Mouse (Mus musculus) lung, embryonic 15.5 days (tissue): ENCODE data around the gene Shroom3. TPM values are rescaled to one million over a fixed set of nuclear protein-coding genes. Genes with fewer than 3 reads are reported as not detected.
A peak's percentile ranks its signal among the peaks of the same experiment; 100 is the strongest.

Source experiments
- ATAC-seq: fragments of 200-750 bp; cut with Nextera tagmentation; 2 replicates; pipeline ENCODE4 v1.8.0; 2017; ENCODE audit warnings: moderate number of reproducible peaks, borderline replicate concordance; ENCODE audit not compliant: low FRiP score, low TSS enrichment; ENCODE audit errors: extremely low read depth
- H3K27ac ChIP-seq: fragments of 300-500 bp; sonication (generic); 2 replicates; pipeline ENCODE4 v1.5.1; 2015; ENCODE audit warnings: moderate library complexity, mild to moderate bottlenecking, inconsistent platforms
- H3K27me3 ChIP-seq: fragments of 300-500 bp; sonication (generic); 2 replicates; pipeline ENCODE4 v1.6.1; 2015; ENCODE audit warnings: inconsistent platforms
- H3K36me3 ChIP-seq: fragments of 300-500 bp; sonication (generic); 2 replicates; pipeline ENCODE4 v1.6.1; 2015; ENCODE audit warnings: inconsistent platforms
- H3K4me1 ChIP-seq: fragments of 300-500 bp; sonication (generic); 2 replicates; pipeline ENCODE4 v1.6.1; 2015; ENCODE audit warnings: inconsistent platforms
- H3K4me2 ChIP-seq: fragments of 300-500 bp; sonication (generic); 2 replicates; pipeline ENCODE4 v1.6.1; 2015; ENCODE audit warnings: inconsistent platforms, mild to moderate bottlenecking, moderate library complexity
- H3K4me3 ChIP-seq: fragments of 300-500 bp; sonication (generic); 2 replicates; pipeline ENCODE4 v1.5.1; 2015; ENCODE audit warnings: mild to moderate bottlenecking, inconsistent platforms
- H3K9ac ChIP-seq: fragments of 300-500 bp; sonication (generic); 2 replicates; pipeline ENCODE4 v1.6.1; 2015; ENCODE audit warnings: inconsistent platforms
- H3K9me3 ChIP-seq: fragments of 300-500 bp; sonication (generic); 2 replicates; pipeline ENCODE4 v1.6.1; 2016; ENCODE audit warnings: inconsistent platforms
- WGBS: fragments of 180-500 bp; shearing (Covaris S2); methylation state at CpG from one replicate; pipeline ENCODE4 v1.1.7; 2015; 5-methylcytosine and 5-hydroxymethylcytosine counted together
- polyA plus RNA-seq: library from polyadenylated mRNA; unstranded; fragments of >200 nt; fragmentation: Nextera tagmentation; extraction: Ambion mirVana; gene quantifications from 2 replicates; pipeline ENCODE4 v1.2.1, GENCODE M21; 2015

The Shroom3 gene
- polyA plus RNA-seq, 1 experiment from 2014 or later = 5.3 TPM

GRCm38 (mm10) chr5:92812936-92813335 is 129.7 kb downstream of the Shroom3 start:
- H3K27ac ChIP-seq = peak overlapping the region; percentile 77
- H3K9me3 ChIP-seq = no peaks in the 10 kb centered on the region
- H3K4me3 ChIP-seq = no peak overlapping the region
- peak overlapping the region; percentile 29; the same call in 1 of the 2 replicates for H3K4me2 ChIP-seq
- WGBS = 14% methylated on average over 8 of the region's 8 CpGs
- ATAC-seq = peak; percentile 61; the same call in 1 of the 2 replicates
- H3K27me3 ChIP-seq = peaks cover 3% of the 10 kb centered on the region; the same call in 1 of the 2 replicates
- H3K9ac ChIP-seq = no peak overlapping the region
- peaks cover 46% of the 10 kb centered on the region for H3K4me1 ChIP-seq
- no peaks in the 10 kb centered on the region for H3K36me3 ChIP-seq

GRCm38 (mm10) chr5:92813562-92813961 is 130.3 kb downstream of the Shroom3 start:
- H3K36me3 ChIP-seq = no peaks in the 10 kb centered on the region
- H3K4me1 ChIP-seq = peaks cover 40% of the 10 kb centered on the region
- H3K9me3 ChIP-seq = no peaks in the 10 kb centered on the region
- no peak for ATAC-seq
- H3K9ac ChIP-seq = no peak overlapping the region
- peaks cover 3% of the 10 kb centered on the region; the same call in 1 of the 2 replicates for H3K27me3 ChIP-seq
- no peak overlapping the region for H3K4me2 ChIP-seq
- H3K27ac ChIP-seq = 0 out of 2 replicates have a peak overlapping the region, but pooled peaks have one; percentile 21
- no peak overlapping the region for H3K4me3 ChIP-seq
- WGBS = 75% methylated on average over 5 of the region's 5 CpGs

GRCm38 (mm10) chr5:92814621-92815020 is 131.4 kb downstream of the Shroom3 start:
- Histone ChIP-seq H3K36me3 (no peaks in the 10 kb centered on the region), H3K4me2 (no peak overlapping the region), H3K4me1 (peaks cover 35% of the 10 kb centered on the region), H3K27me3 (peaks cover 3% of the 10 kb centered on the region; the same call in 1 of the 2 replicates), H3K27ac (no peak overlapping the region), H3K9ac (no peak overlapping the region), H3K9me3 (no peaks in the 10 kb centered on the region), H3K4me3 (no peak overlapping the region)
- WGBS = 78% methylated on average over 3 of the region's 3 CpGs
- no peak for ATAC-seq

- H3K36me3 ChIP-seq = no peaks in the 10 kb centered on the region
- no peak overlapping the region for H3K4me2 ChIP-seq
- H3K9me3 ChIP-seq = no peaks in the 10 kb centered on the region
- H3K4me1 ChIP-seq = peaks cover 18% of the 10 kb centered on the region
- H3K27me3 ChIP-seq = no peaks in the 10 kb centered on the region
- ATAC-seq = peak; percentile 44; the same call in 1 of the 2 replicates
- H3K9ac ChIP-seq = no peak overlapping the region
- no peak overlapping the region for H3K4me3 ChIP-seq
- H3K27ac ChIP-seq = peak overlapping the region; percentile 1; the same call in 1 of the 2 replicates
- WGBS = 47% methylated on average over 11 of the region's 11 CpGs
Observed at GRCm38 (mm10) chr5:92817122-92817822, 134.0 kb downstream of the Shroom3 start.

- no peak for ATAC-seq
- Histone ChIP-seq H3K36me3 (no peaks in the 10 kb centered on the region), H3K27me3 (no peaks in the 10 kb centered on the region), H3K27ac (no peak overlapping the region), H3K9me3 (no peaks in the 10 kb centered on the region), H3K4me3 (no peak overlapping the region), H3K4me2 (no peak overlapping the region), H3K4me1 (peaks cover 13% of the 10 kb centered on the region), H3K9ac (no peak overlapping the region)
- 43% methylated on average over 3 of the region's 3 CpGs for WGBS
Observed at GRCm38 (mm10) chr5:92821370-92821769, 138.1 kb downstream of the Shroom3 start.

GRCm38 (mm10) chr5:92823495-92823894 is 140.3 kb downstream of the Shroom3 start:
- ATAC-seq = no peak
- Histone ChIP-seq H3K9me3 (no peaks in the 10 kb centered on the region), H3K4me3 (no peak overlapping the region), H3K36me3 (no peaks in the 10 kb centered on the region), H3K27ac (no peak overlapping the region), H3K4me2 (no peak overlapping the region), H3K27me3 (no peaks in the 10 kb centered on the region), H3K9ac (no peak overlapping the region), H3K4me1 (peaks cover 11% of the 10 kb centered on the region)
- WGBS = 52% methylated on average over 7 of the region's 7 CpGs

- Histone ChIP-seq H3K27ac (peak overlapping the region; percentile 65), H3K27me3 (no peaks in the 10 kb centered on the region), H3K4me2 (no peak overlapping the region), H3K36me3 (no peaks in the 10 kb centered on the region), H3K9me3 (no peaks in the 10 kb centered on the region), H3K4me1 (peaks cover 11% of the 10 kb centered on the region), H3K4me3 (no peak overlapping the region), H3K9ac (no peak overlapping the region)
- ATAC-seq = peak; percentile 55; the same call in 1 of the 2 replicates
- 61% methylated on average over 10 of the region's 10 CpGs for WGBS
Observed at GRCm38 (mm10) chr5:92824304-92825009, 141.2 kb downstream of the Shroom3 start.

- Histone ChIP-seq H3K4me3 (no peak overlapping the region), H3K36me3 (no peaks in the 10 kb centered on the region), H3K9me3 (no peaks in the 10 kb centered on the region), H3K27me3 (no peaks in the 10 kb centered on the region), H3K27ac (no peak overlapping the region), H3K4me1 (peaks cover 14% of the 10 kb centered on the region), H3K9ac (no peak overlapping the region), H3K4me2 (no peak overlapping the region)
- ATAC-seq = no peak
- WGBS = 70% methylated on average over 1 of the region's 1 CpGs
Observed at GRCm38 (mm10) chr5:92830391-92830790, 147.2 kb downstream of the Shroom3 start.

GRCm38 (mm10) chr5:92834513-92834912 is 151.3 kb downstream of the Shroom3 start:
- H3K27ac ChIP-seq = no peak overlapping the region
- no peaks in the 10 kb centered on the region for H3K36me3 ChIP-seq
- H3K27me3 ChIP-seq = no peaks in the 10 kb centered on the region
- H3K9ac ChIP-seq = no peak overlapping the region
- H3K4me3 ChIP-seq = no peak overlapping the region
- 39% methylated on average over 7 of the region's 7 CpGs for WGBS
- H3K4me1 ChIP-seq = peaks cover 9% of the 10 kb centered on the region; the same call in 1 of the 2 replicates
- no peak overlapping the region for H3K4me2 ChIP-seq
- no peaks in the 10 kb centered on the region for H3K9me3 ChIP-seq
- ATAC-seq = no peak

GRCm38 (mm10) chr5:92837311-92837710 is 154.1 kb downstream of the Shroom3 start:
- H3K4me3 ChIP-seq = no peak overlapping the region
- H3K4me1 ChIP-seq = peaks cover 29% of the 10 kb centered on the region
- 80% methylated on average over 4 of the region's 4 CpGs for WGBS
- ATAC-seq = no peak
- no peaks in the 10 kb centered on the region for H3K9me3 ChIP-seq
- no peak overlapping the region for H3K9ac ChIP-seq
- H3K36me3 ChIP-seq = no peaks in the 10 kb centered on the region
- H3K27me3 ChIP-seq = no peaks in the 10 kb centered on the region
- H3K27ac ChIP-seq = no peak overlapping the region
- no peak overlapping the region for H3K4me2 ChIP-seq

- ATAC-seq = no peak
Observed at GRCm38 (mm10) chr5:92838351-92838784, 155.1 kb downstream of the Shroom3 start.

GRCm38 (mm10) chr5:92839314-92839713 is 156.1 kb downstream of the Shroom3 start:
- H3K36me3 ChIP-seq = no peaks in the 10 kb centered on the region
- H3K9me3 ChIP-seq = no peaks in the 10 kb centered on the region
- no peak overlapping the region for H3K9ac ChIP-seq
- H3K4me3 ChIP-seq = no peak overlapping the region
- 55% methylated on average over 4 of the region's 4 CpGs for WGBS
- H3K27me3 ChIP-seq = no peaks in the 10 kb centered on the region
- no peak for ATAC-seq
- no peak overlapping the region for H3K27ac ChIP-seq
- H3K4me2 ChIP-seq = no peak overlapping the region
- peaks cover 34% of the 10 kb centered on the region for H3K4me1 ChIP-seq

More at GRCm38 (mm10) chr5:92838351-92838784, 155.1 kb downstream of the Shroom3 start:
- Histone ChIP-seq H3K4me3 (no peak overlapping the region), H3K4me2 (no peak overlapping the region), H3K36me3 (no peaks in the 10 kb centered on the region), H3K9ac (no peak overlapping the region), H3K27ac (no peak overlapping the region), H3K9me3 (no peaks in the 10 kb centered on the region), H3K27me3 (no peaks in the 10 kb centered on the region), H3K4me1 (peaks cover 33% of the 10 kb centered on the region)
- WGBS = 81% methylated on average over 9 of the region's 9 CpGs
